Mouse (Mus musculus) forebrain, embryonic 11.5 days (tissue): ENCODE measurements around the gene Setd1b. TPM values are rescaled to one million over a fixed set of nuclear protein-coding genes. Genes with fewer than 3 reads are reported as not detected.
A peak's percentile ranks its signal among the peaks of the same experiment; 100 is the strongest.

Source experiments
- ATAC-seq: fragments of 200-750 bp; cut with Nextera tagmentation; replicated peaks from 2 replicates; pipeline ENCODE4 v1.8.0; 2017; ENCODE audit warnings: moderate TSS enrichment; ENCODE audit not compliant: low FRiP score
- DNase-seq: peaks from one replicate; pipeline ENCODE4 v3.0.0-alpha.2; 2017; ENCODE audit warnings: low spot score
- H3K27ac ChIP-seq: fragments of 300-500 bp; sonication (generic); 2 replicates; pipeline ENCODE4 v1.5.1; 2014; ENCODE audit warnings: low read depth, low read length
- H3K27me3 ChIP-seq: fragments of 300-500 bp; sonication (generic); 2 replicates; pipeline ENCODE4 v1.6.1; 2014; ENCODE audit warnings: mild to moderate bottlenecking, low read length, mixed read lengths; ENCODE audit not compliant: control insufficient read depth, insufficient read depth
- H3K36me3 ChIP-seq: fragments of 300-500 bp; sonication (generic); 2 replicates; pipeline ENCODE4 v1.6.1; 2014; ENCODE audit warnings: mild to moderate bottlenecking, low read length, moderate library complexity, mixed read lengths; ENCODE audit not compliant: control insufficient read depth, insufficient read depth
- H3K4me1 ChIP-seq: fragments of 300-500 bp; sonication (generic); replicated peaks from 2 replicates; pipeline ENCODE4 v1.6.1; 2014; ENCODE audit warnings: low read length, mixed read lengths; ENCODE audit not compliant: control insufficient read depth, insufficient read depth
- H3K4me2 ChIP-seq: fragments of 300-500 bp; sonication (generic); 2 replicates; pipeline ENCODE4 v1.6.1; 2014; ENCODE audit warnings: low read depth, mild to moderate bottlenecking, low read length, moderate library complexity, mixed read lengths; ENCODE audit not compliant: severe bottlenecking
- H3K4me3 ChIP-seq: fragments of 300-500 bp; sonication (generic); 2 replicates; pipeline ENCODE4 v1.5.1; 2014; ENCODE audit warnings: low read depth, low read length
- H3K9ac ChIP-seq: fragments of 300-500 bp; sonication (generic); 2 replicates; pipeline ENCODE4 v1.6.1; 2014; ENCODE audit warnings: low read length
- H3K9me3 ChIP-seq: fragments of 300-500 bp; sonication (generic); 2 replicates; pipeline ENCODE4 v1.6.1; 2016; ENCODE audit warnings: low read length, mixed read lengths; ENCODE audit not compliant: control insufficient read depth
- WGBS: fragments of 180-500 bp; shearing (Covaris S2); extraction: QIAGEN DNeasy Blood & Tissue Kit; methylation state at CpG from one replicate; pipeline ENCODE4 v1.1.7; 2014; 5-methylcytosine and 5-hydroxymethylcytosine counted together
- polyA plus RNA-seq: library from polyadenylated mRNA; unstranded; fragments of >200 nt; fragmentation: Nextera tagmentation; extraction: Ambion mirVana; gene quantifications from 2 replicates; pipeline ENCODE4 v1.2.1, GENCODE M21; 2014

The Setd1b gene
- polyA plus RNA-seq, 1 experiment from 2014 or later, result 13.9 TPM

GRCm38 (mm10) chr5:123159446-123159845 is 17.5 kb downstream of the Setd1b start:
- Histone ChIP-seq H3K9ac (no peak overlapping the region), H3K4me1 (no peaks in the 10 kb centered on the region), H3K4me2 (no peak overlapping the region), H3K27ac (no peak overlapping the region), H3K27me3 (no peaks in the 10 kb centered on the region), H3K4me3 (no peak overlapping the region), H3K9me3 (no peaks in the 10 kb centered on the region), H3K36me3 (peaks cover 29% of the 10 kb centered on the region)
- DNase-seq (no peak), ATAC-seq (no peak)
- 93% methylated on average over 4 of the region's 4 CpGs for WGBS

- 91% methylated on average over 15 of the region's 15 CpGs for WGBS
- no peaks in the 10 kb centered on the region for H3K4me1 ChIP-seq
- ATAC-seq, result no peak
Measured at GRCm38 (mm10) chr5:123159866-123160265, 17.9 kb downstream of the Setd1b start.

GRCm38 (mm10) chr5:123160341-123160740 is 18.3 kb downstream of the Setd1b start:
- no peak overlapping the region for H3K4me3 ChIP-seq
- 93% methylated on average over 15 of the region's 15 CpGs for WGBS
- peaks cover 29% of the 10 kb centered on the region for H3K36me3 ChIP-seq
- no peak overlapping the region for H3K27ac ChIP-seq
- H3K4me1 ChIP-seq, result no peaks in the 10 kb centered on the region
- H3K9me3 ChIP-seq, result no peaks in the 10 kb centered on the region
- no peaks in the 10 kb centered on the region for H3K27me3 ChIP-seq
- no peak overlapping the region for H3K9ac ChIP-seq
- ATAC-seq, result no peak
- no peak overlapping the region for H3K4me2 ChIP-seq
- DNase-seq, result peak; percentile 51

More at GRCm38 (mm10) chr5:123159866-123160265, 17.9 kb downstream of the Setd1b start:
- peak; percentile 49 for DNase-seq
- Histone ChIP-seq H3K36me3 (peaks cover 29% of the 10 kb centered on the region), H3K27me3 (no peaks in the 10 kb centered on the region), H3K4me2 (no peak overlapping the region), H3K9ac (no peak overlapping the region), H3K4me3 (no peak overlapping the region), H3K27ac (no peak overlapping the region), H3K9me3 (no peaks in the 10 kb centered on the region)

GRCm38 (mm10) chr5:123162942-123163341 is 20.9 kb downstream of the Setd1b start:
- Histone ChIP-seq H3K36me3 (peaks cover 32% of the 10 kb centered on the region), H3K4me2 (no peak overlapping the region), H3K27me3 (no peaks in the 10 kb centered on the region), H3K27ac (no peak overlapping the region), H3K4me1 (no peaks in the 10 kb centered on the region), H3K4me3 (no peak overlapping the region), H3K9ac (no peak overlapping the region), H3K9me3 (no peaks in the 10 kb centered on the region)
- ATAC-seq, result no peak
- DNase-seq, result no peak
- WGBS, result 80% methylated on average over 9 of the region's 9 CpGs

- DNase-seq (no peak), ATAC-seq (no peak)
- H3K36me3 ChIP-seq, result peaks cover 17% of the 10 kb centered on the region
Measured at GRCm38 (mm10) chr5:123166437-123166836, 24.4 kb downstream of the Setd1b start.

GRCm38 (mm10) chr5:123167591-123167990 is 25.6 kb downstream of the Setd1b start:
- no peak overlapping the region for H3K9ac ChIP-seq
- H3K27me3 ChIP-seq, result no peaks in the 10 kb centered on the region
- peaks cover 17% of the 10 kb centered on the region for H3K36me3 ChIP-seq
- DNase-seq, result no peak
- no peak overlapping the region for H3K4me3 ChIP-seq
- 86% methylated on average over 5 of the region's 5 CpGs for WGBS
- H3K27ac ChIP-seq, result no peak overlapping the region
- H3K4me1 ChIP-seq, result no peaks in the 10 kb centered on the region
- no peaks in the 10 kb centered on the region for H3K9me3 ChIP-seq
- ATAC-seq, result no peak
- no peak overlapping the region for H3K4me2 ChIP-seq

More at GRCm38 (mm10) chr5:123166437-123166836, 24.4 kb downstream of the Setd1b start:
- no peak overlapping the region for H3K4me3 ChIP-seq
- 92% methylated on average over 10 of the region's 10 CpGs for WGBS
- no peaks in the 10 kb centered on the region for H3K27me3 ChIP-seq
- no peak overlapping the region for H3K27ac ChIP-seq
- no peak overlapping the region for H3K9ac ChIP-seq
- H3K9me3 ChIP-seq, result no peaks in the 10 kb centered on the region
- no peaks in the 10 kb centered on the region for H3K4me1 ChIP-seq
- H3K4me2 ChIP-seq, result no peak overlapping the region

- ATAC-seq, result no peak
- Histone ChIP-seq H3K4me3 (no peak within 1 kb of the TSS), H3K36me3 (peaks cover 7% of the 10 kb centered on the region; the same call in 1 of the 2 replicates), H3K9ac (no peak within 1 kb of the TSS), H3K27me3 (no peaks in the 10 kb centered on the region), H3K27ac (no peak within 1 kb of the TSS), H3K9me3 (no peaks in the 10 kb centered on the region), H3K4me1 (no peaks in the 10 kb centered on the region), H3K4me2 (no peak within 1 kb of the TSS)
- DNase-seq, result no peak
- WGBS, result 84% methylated on average over 5 of the region's 5 CpGs
Measured at GRCm38 (mm10) chr5:123169284-123169683, 27.3 kb downstream of the Setd1b start, which contains the start of gene Psmd9. Gene Psmd9, plus strand, starts transcription at chr5:123169413.

GRCm38 (mm10) chr5:123170365-123170764 is 28.4 kb downstream of the Setd1b start:
- DNase-seq, result no peak
- H3K27me3 ChIP-seq, result no peaks in the 10 kb centered on the region
- H3K9me3 ChIP-seq, result no peaks in the 10 kb centered on the region
- no peak overlapping the region for H3K4me3 ChIP-seq
- H3K4me2 ChIP-seq, result no peak overlapping the region
- WGBS, result 82% methylated on average over 9 of the region's 9 CpGs
- peaks cover 7% of the 10 kb centered on the region; the same call in 1 of the 2 replicates for H3K36me3 ChIP-seq
- no peak for ATAC-seq
- no peak overlapping the region for H3K9ac ChIP-seq
- H3K27ac ChIP-seq, result no peak overlapping the region
- no peaks in the 10 kb centered on the region for H3K4me1 ChIP-seq

GRCm38 (mm10) chr5:123171646-123172350 is 29.8 kb downstream of the Setd1b start:
- Histone ChIP-seq H3K4me3 (peak overlapping the region; percentile 12; the same call in 1 of the 2 replicates), H3K36me3 (no peaks in the 10 kb centered on the region), H3K27ac (no peak overlapping the region), H3K27me3 (no peaks in the 10 kb centered on the region), H3K9me3 (no peaks in the 10 kb centered on the region), H3K9ac (no peak overlapping the region), H3K4me2 (peak overlapping the region; percentile 38; the same call in 1 of the 2 replicates), H3K4me1 (no peaks in the 10 kb centered on the region)
- DNase-seq (peak; percentile 94), ATAC-seq (peak; percentile 90)
- WGBS, result 12% methylated on average over 22 of the region's 22 CpGs
